Mouse (Mus musculus) myocyte (in vitro differentiated cells): ENCODE results near the gene Glis1. TPM values are rescaled to one million over a fixed set of nuclear protein-coding genes. Genes with fewer than 3 reads are reported as not detected.

ENCODE experiments used
- H3K27me3 ChIP-seq: one replicate; pipeline ENCODE4 v1.6.1; 2011; ENCODE audit not compliant: control insufficient read depth, insufficient read depth, insufficient read length
- H3K36me3 ChIP-seq: one replicate; pipeline ENCODE4 v1.6.1; 2011; ENCODE audit not compliant: control insufficient read depth, insufficient read depth
- H3K4me2 ChIP-seq: one replicate; pipeline ENCODE4 v1.6.1; 2011; ENCODE audit warnings: low read depth, control low read depth
- H3K4me3 ChIP-seq: one replicate; pipeline ENCODE4 v1.5.1; 2011; ENCODE audit warnings: mild to moderate bottlenecking, control low read depth, moderate library complexity
- H3K79me2 ChIP-seq: one replicate; pipeline ENCODE4 v1.6.1; 2011; ENCODE audit not compliant: control insufficient read depth, insufficient read depth
- H3ac ChIP-seq: one replicate; pipeline ENCODE4 v1.6.1; 2011; ENCODE audit not compliant: control insufficient read depth, insufficient read length
- CEBPB ChIP-seq: IDR thresholded peaks from 2 replicates; pipeline ENCODE4 v1.6.1; 2011; ENCODE audit warnings: mild to moderate bottlenecking, moderate library complexity; ENCODE audit not compliant: poor library complexity, insufficient read depth, severe bottlenecking
- E2F4 ChIP-seq: IDR thresholded peaks from one replicate; pipeline ENCODE4 v1.6.1; 2011; ENCODE audit warnings: mild to moderate bottlenecking, control low read depth, moderate library complexity; ENCODE audit not compliant: insufficient read depth
- MAX ChIP-seq: IDR thresholded peaks from one replicate; pipeline ENCODE4 v1.6.1; 2011; ENCODE audit warnings: low read depth, mild to moderate bottlenecking, control low read depth
- MYOD1 ChIP-seq, 3 experiments: IDR thresholded peaks; one replicate each; pipeline ENCODE4 v1.6.1; 2011; ENCODE audit warnings: control low read depth in 2 of 3, low read depth in 2 of 3, mild to moderate bottlenecking in 2 of 3, moderate library complexity in 1 of 3; ENCODE audit not compliant: insufficient read length in 2 of 3, control insufficient read depth in 1 of 3
- MYOG ChIP-seq, 3 experiments: IDR thresholded peaks; one replicate each; pipeline ENCODE4 v1.6.1; 2011; ENCODE audit warnings: control low read depth in 2 of 3, low read depth in 2 of 3, mild to moderate bottlenecking in 2 of 3; ENCODE audit not compliant: insufficient read length in 2 of 3, control insufficient read depth in 1 of 3, insufficient read depth in 1 of 3
- POLR2A ChIP-seq: IDR thresholded peaks from one replicate; pipeline ENCODE4 v1.6.1; 2011; ENCODE audit warnings: low read depth, mild to moderate bottlenecking, control low read depth, moderate library complexity; ENCODE audit not compliant: insufficient read length
- POLR2AphosphoS2 ChIP-seq: IDR thresholded peaks from one replicate; pipeline ENCODE4 v1.6.1; 2011; ENCODE audit warnings: low read depth, control low read depth; ENCODE audit not compliant: insufficient read length
- REST ChIP-seq: IDR thresholded peaks from one replicate; pipeline ENCODE4 v1.6.1; 2011; ENCODE audit warnings: mild to moderate bottlenecking, control low read depth, moderate library complexity; ENCODE audit not compliant: insufficient read depth, insufficient read length
- SRF ChIP-seq: IDR thresholded peaks from one replicate; pipeline ENCODE4 v1.6.1; 2011; ENCODE audit warnings: low read depth; ENCODE audit not compliant: control insufficient read depth, insufficient read length
- TCF12 ChIP-seq: IDR thresholded peaks from one replicate; pipeline ENCODE4 v1.6.1; 2011; ENCODE audit warnings: mild to moderate bottlenecking, control low read depth; ENCODE audit not compliant: poor library complexity, insufficient read depth, severe bottlenecking
- TCF3 ChIP-seq: IDR thresholded peaks from one replicate; pipeline ENCODE4 v1.6.1; 2011; ENCODE audit warnings: low read depth, control low read depth; ENCODE audit not compliant: insufficient read length
- USF1 ChIP-seq: IDR thresholded peaks from one replicate; pipeline ENCODE4 v1.6.1; 2011; ENCODE audit warnings: low read depth, mild to moderate bottlenecking, control low read depth, moderate library complexity
- polyA plus RNA-seq: library from polyadenylated mRNA; unstranded; fragments of >200 nt; fragmentation: generic; extraction: Trizol; gene quantifications from one replicate; pipeline ENCODE4 v1.2.1, GENCODE M21; 2012; ENCODE audit warnings: missing spikeins

Glis1 gene
- polyA plus RNA-seq, 1 experiment = 0.35 TPM

GRCm38 (mm10) chr4:107393771-107394170, 40.6 kb upstream of the Glis1 start:
- no peak for TF ChIP-seq REST
- no peak for TF ChIP-seq E2F4
- no peak for TF ChIP-seq USF1
- no peak for TF ChIP-seq MAX
- no peak for TF ChIP-seq MYOG (IDR thresholded peaks at IDR 0.05; ENCODE audit: control insufficient read depth in 1 of 3, insufficient read depth in 1 of 3, insufficient read length in 2 of 3, low read depth in 2 of 3)
- TF ChIP-seq MYOD1 (IDR thresholded peaks at IDR 0.05; ENCODE audit: control insufficient read depth in 1 of 3, insufficient read length in 2 of 3, low read depth in 2 of 3) = no peak
- Histone ChIP-seq H3K27me3 (no peaks in the 10 kb centered on the region), H3K4me3 (no peak overlapping the region), H3K79me2 (no peaks in the 10 kb centered on the region), H3K4me2 (no peak overlapping the region), H3ac (no peak overlapping the region), H3K36me3 (peaks cover 46% of the 10 kb centered on the region)

GRCm38 (mm10) chr4:107420202-107420601, 14.2 kb upstream of the Glis1 start:
- Histone ChIP-seq H3ac (no peak overlapping the region), H3K27me3 (no peaks in the 10 kb centered on the region), H3K79me2 (no peaks in the 10 kb centered on the region), H3K4me3 (no peak overlapping the region), H3K4me2 (no peak overlapping the region), H3K36me3 (peaks cover 5% of the 10 kb centered on the region)
- TF ChIP-seq MAX (no peak), POLR2AphosphoS2 (no peak), E2F4 (no peak), MYOG (IDR thresholded peaks at IDR 0.05; ENCODE audit: control insufficient read depth in 1 of 3, insufficient read depth in 1 of 3, insufficient read length in 2 of 3, low read depth in 2 of 3) (no peak), TCF12 (no peak), MYOD1 (IDR thresholded peaks at IDR 0.05; ENCODE audit: control insufficient read depth in 1 of 3, insufficient read length in 2 of 3, low read depth in 2 of 3) (no peak)

GRCm38 (mm10) chr4:107421711-107422110, 12.7 kb upstream of the Glis1 start:
- Histone ChIP-seq H3K4me2 (no peak overlapping the region), H3K4me3 (no peak overlapping the region)

GRCm38 (mm10) chr4:107422176-107422575, 12.2 kb upstream of the Glis1 start:
- Histone ChIP-seq H3K36me3 (peaks cover 5% of the 10 kb centered on the region), H3K79me2 (no peaks in the 10 kb centered on the region), H3K4me3 (no peak overlapping the region), H3ac (no peak overlapping the region), H3K4me2 (no peak overlapping the region), H3K27me3 (no peaks in the 10 kb centered on the region)
- TF ChIP-seq TCF3 (no peak), POLR2AphosphoS2 (no peak), MYOG (IDR thresholded peaks at IDR 0.05; ENCODE audit: control insufficient read depth in 1 of 3, insufficient read depth in 1 of 3, insufficient read length in 2 of 3, low read depth in 2 of 3) (no peak), USF1 (no peak), MYOD1 (IDR thresholded peaks at IDR 0.05; ENCODE audit: control insufficient read depth in 1 of 3, insufficient read length in 2 of 3, low read depth in 2 of 3) (no peak), POLR2A (no peak), MAX (no peak), E2F4 (no peak), CEBPB (no peak), REST (no peak), TCF12 (no peak), SRF (no peak)

More at GRCm38 (mm10) chr4:107421711-107422110, 12.7 kb upstream of the Glis1 start:
- H3K27me3 ChIP-seq = no peaks in the 10 kb centered on the region
- TF ChIP-seq E2F4 (no peak), TCF12 (no peak), POLR2A (no peak), REST (no peak), SRF (no peak), MYOG (IDR thresholded peaks at IDR 0.05; ENCODE audit: control insufficient read depth in 1 of 3, insufficient read depth in 1 of 3, insufficient read length in 2 of 3, low read depth in 2 of 3) (no peak)
- H3K36me3 ChIP-seq = peaks cover 5% of the 10 kb centered on the region
- H3ac ChIP-seq = no peak overlapping the region
- no peaks in the 10 kb centered on the region for H3K79me2 ChIP-seq

DNA sequence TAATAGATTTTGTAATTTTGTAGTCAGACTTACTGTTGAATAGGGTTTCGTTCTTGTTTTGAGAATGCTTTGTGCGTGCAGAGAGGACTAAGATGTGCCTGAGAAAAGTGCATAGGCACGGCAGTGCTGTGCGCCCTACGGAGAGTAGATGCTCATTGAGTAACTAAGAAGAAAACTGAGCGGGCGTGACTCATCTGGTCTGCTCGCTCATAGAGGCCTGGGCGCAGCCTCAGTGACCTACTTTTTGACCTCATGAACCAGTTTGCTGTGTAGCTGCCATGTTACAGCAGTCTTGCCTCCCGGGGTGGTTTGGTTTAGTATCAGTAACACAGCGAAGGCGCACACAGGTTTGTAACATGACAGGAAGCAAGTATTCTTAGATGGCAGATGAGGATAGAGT, 8.8 kb upstream of the Glis1 start:
- no peak overlapping the region for H3K4me2 ChIP-seq
- no peak overlapping the region for H3K4me3 ChIP-seq
- TF ChIP-seq TCF12 (no peak), SRF (no peak), MYOG (IDR thresholded peaks at IDR 0.05; ENCODE audit: control insufficient read depth in 1 of 3, insufficient read depth in 1 of 3, insufficient read length in 2 of 3, low read depth in 2 of 3) (no peak), REST (no peak), TCF3 (no peak), USF1 (no peak), E2F4 (no peak), MAX (no peak), POLR2AphosphoS2 (no peak), POLR2A (no peak), CEBPB (no peak)
- H3K27me3 ChIP-seq = no peaks in the 10 kb centered on the region
- no peak overlapping the region for H3ac ChIP-seq
- H3K79me2 ChIP-seq = no peaks in the 10 kb centered on the region
- no peaks in the 10 kb centered on the region for H3K36me3 ChIP-seq
